Mouse (Mus musculus) gastrocnemius, postnatal 36 days (tissue): ENCODE data around the gene Arih1. TPM values are rescaled to one million over a fixed set of nuclear protein-coding genes. Genes with fewer than 3 reads are reported as not detected.

Source experiments
- DNase-seq, 2 experiments: peaks; one replicate each; pipeline ENCODE4 v3.0.0; 2022
- intact Hi-C: fragments of 180-260 bp; cut with DNase I; formaldehyde crosslinking; loops from one replicate; pipeline ENCODE4 v1.15.1; 2025
- long read RNA-seq, 2 experiments: library from polyadenylated mRNA; stranded (forward); transcript quantifications; one replicate each; pipeline ENCODE4 v2.0.0; 2021
- total RNA-seq, 2 experiments: library from RNA; stranded (reverse); gene quantifications; 2 replicates each; pipeline ENCODE4 v1.2.3; 2021

Gene Arih1
- total RNA-seq, result 10 to 100 TPM; 87.9 to 90.4 TPM
- long read RNA-seq, experiment 1, full-length matches to known transcripts, result 11 of 120 reads
- long read RNA-seq, experiment 1, partial matches to known transcripts, result 2 of 120 reads
- long read RNA-seq, experiment 1, other reads (novel, unspliced or antisense), result 107 of 120 reads
- long read RNA-seq, experiment 2, full-length matches to known transcripts, result 9 of 103 reads
- long read RNA-seq, experiment 2, partial matches to known transcripts, result 1 of 103 reads
- long read RNA-seq, experiment 2, other reads (novel, unspliced or antisense), result 93 of 103 reads

- intact Hi-C loops, result loop anchor here (5.0 kb wide), 2 partner anchors 81 to 194 kb away; partner anchors contain the start of gene Adpgk
- peak; percentile 98 to 99 for DNase-seq
Measured at GRCm38 (mm10) chr9:59486549-59487065, at the start of gene Arih1. Gene Arih1, minus strand, starts transcription at chr9:59486618.

DNA sequence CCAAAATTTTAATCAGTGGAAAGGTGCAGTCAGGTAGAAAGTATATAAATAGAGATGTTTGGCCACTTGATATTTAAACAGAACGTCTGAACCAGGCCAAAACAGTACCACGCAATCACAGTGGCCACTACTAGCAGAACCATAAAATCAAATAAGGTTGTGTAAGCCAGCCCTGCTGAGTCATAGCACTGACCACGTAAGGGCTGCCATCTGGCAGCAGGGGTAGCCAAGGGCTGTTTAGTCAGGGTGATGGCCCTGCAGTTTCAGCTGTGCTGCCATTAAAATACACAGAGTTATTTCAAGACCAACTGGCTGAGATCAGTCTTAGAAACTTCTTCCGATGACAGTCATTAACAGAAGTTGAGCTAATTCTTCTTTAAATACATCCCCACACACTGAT, 47.5 kb upstream of the Arih1 start:
- intact Hi-C loops, result no loop called here
- DNase-seq, result peak; percentile 47 to 63

GRCm38 (mm10) chr9:59533422-59533821, 47.0 kb upstream of the Arih1 start:
- no peak for DNase-seq
- intact Hi-C loops, result no loop called here

GRCm38 (mm10) chr9:59531645-59532044, 45.2 kb upstream of the Arih1 start:
- intact Hi-C loops, result no loop called here
- no peak for DNase-seq

DNA sequence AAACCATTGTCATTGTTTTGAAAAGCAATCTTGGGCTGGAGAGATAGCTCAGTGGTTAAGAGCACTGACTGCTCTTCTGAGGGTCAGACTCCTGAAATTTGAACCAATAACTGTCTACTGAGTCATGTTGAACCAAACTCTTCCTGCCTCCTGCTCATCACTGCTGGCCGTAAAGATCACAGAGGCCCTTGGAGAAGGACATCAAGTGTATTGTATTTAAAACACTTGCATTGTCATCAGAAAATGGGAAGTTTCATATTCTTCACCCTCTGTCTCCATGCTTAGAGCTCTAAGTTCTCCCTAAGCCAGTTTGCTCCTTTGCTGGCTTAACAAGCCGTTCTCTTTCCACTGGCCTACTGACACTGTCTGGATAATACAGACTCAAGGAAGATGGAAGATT, 41.9 kb upstream of the Arih1 start:
- intact Hi-C loops, result no loop called here
- DNase-seq, result no peak

DNA sequence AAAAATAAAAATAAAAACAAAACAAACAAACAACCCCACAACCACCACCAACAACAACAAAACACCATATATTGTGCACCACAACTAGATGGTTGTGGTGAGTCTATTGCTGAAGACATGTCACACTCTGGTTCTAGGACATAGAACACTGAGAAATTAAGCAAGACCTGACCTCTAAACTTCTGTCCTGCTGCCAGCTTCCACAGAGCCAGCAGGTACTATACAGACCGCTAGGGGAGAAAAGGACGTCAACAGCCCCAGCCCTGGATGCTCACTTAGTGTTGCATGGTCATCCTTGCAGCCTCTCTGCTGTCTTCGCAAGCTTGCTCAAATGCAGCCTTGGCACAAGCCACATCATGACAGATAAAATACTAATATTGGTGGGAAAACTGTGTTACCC, 41.2 kb upstream of the Arih1 start:
- DNase-seq, result no peak
- intact Hi-C loops, result no loop called here

GRCm38 (mm10) chr9:59526727-59527126, 40.3 kb upstream of the Arih1 start:
- DNase-seq, result no peak
- intact Hi-C loops, result no loop called here

DNA sequence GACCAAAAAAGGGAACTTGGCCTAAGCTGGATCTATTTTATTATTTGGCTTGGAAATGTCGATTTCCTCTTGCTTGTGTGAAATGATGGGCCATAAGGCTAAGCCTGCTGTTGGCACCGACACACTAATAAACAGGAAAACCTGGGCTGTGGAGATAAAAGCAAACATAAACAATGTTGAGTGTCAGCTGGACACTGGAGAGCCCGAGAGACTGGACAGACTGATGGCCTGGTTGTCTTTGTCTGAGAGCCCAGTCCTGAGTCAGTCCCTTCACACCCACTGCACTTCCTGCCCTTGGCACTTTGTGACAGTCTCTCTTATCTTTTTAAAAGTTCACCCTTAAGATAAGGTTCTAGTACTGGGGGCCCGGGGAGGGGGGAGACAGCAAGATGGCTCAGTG, 36.5 kb upstream of the Arih1 start:
- intact Hi-C loops, result no loop called here
- no peak for DNase-seq

DNA sequence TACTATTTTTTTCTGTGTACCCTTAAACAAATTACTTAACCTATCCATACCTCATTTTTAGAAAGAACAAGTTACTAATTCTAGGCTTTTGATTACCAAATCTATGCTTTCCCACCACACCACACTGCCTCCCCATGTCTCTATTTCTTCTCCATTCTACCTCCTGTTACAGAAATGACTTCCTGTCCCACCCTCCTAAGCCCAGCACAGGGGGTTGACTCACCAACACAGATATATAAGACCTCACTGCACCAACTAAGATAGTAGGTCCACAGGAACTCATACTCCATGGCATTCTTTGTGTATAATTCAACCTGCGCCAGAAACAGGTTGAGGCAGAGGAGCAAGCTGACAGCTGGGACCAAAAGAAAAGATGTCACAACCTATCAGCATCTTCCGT, 33.0 kb upstream of the Arih1 start:
- intact Hi-C loops, result no loop called here
- no peak for DNase-seq

DNA sequence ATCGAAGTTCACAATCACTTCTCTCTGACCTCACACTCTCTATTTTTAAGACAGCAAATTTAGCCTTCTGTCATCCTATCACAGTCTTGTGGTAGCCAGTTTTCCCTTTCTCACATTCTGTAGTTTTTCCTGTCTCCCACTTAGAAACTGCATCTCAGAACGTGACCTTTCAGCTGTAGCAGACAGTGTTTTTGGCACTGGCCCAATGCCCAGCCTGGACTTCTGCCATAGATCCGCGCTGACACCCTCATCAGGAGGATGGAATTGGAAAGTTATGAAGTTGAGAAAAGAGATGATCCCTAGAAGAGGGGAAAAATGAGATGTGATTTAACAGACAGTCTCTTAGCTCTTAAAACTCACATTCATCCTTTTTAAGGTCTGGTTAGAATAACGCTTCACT, 32.6 kb upstream of the Arih1 start:
- DNase-seq, result no peak
- intact Hi-C loops, result no loop called here

DNA sequence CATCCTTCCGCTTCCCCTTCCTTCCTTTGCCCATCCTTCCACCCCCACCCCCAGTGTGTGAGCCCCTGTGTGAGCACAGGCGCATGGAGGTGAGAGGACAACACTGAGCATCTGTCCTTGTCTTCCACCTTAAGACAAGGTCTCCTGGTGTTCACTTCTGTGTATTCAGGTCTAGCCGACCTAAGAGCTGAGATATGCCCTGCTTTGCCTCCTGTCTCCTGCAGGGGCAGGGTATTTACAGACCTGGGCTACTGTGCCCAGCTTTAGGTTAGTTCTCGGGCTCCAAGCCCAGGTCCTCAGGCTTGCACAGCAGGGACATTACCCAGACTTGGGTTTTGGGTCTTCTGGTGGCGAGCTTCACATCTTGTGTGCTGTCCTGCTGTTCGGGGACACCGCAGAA, 30.7 kb upstream of the Arih1 start:
- intact Hi-C loops, result no loop called here
- DNase-seq, result no peak

DNA sequence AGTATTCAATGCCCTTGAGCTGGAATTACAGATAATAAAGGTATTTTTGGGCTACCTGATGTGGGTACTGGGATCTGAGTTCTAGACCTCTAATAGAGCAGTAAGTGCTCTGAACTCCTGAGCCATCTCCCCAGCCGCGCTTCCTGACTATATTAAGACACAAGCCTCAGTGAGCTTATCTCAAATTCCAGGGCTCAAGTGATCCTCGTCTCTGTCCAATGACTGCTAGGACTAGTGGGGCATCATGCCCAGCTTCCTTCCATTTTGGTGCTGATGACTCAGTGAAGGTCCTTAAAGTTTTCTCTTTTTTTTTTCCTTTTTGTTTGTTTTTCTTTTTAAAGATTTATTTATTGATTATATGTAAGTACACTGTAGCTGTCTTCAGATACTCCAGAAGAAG, 28.7 kb upstream of the Arih1 start:
- DNase-seq, result no peak
- intact Hi-C loops, result no loop called here

- intact Hi-C loops, result no loop called here
- DNase-seq, result no peak
Measured at GRCm38 (mm10) chr9:59512381-59512780, 26.0 kb upstream of the Arih1 start.

DNA sequence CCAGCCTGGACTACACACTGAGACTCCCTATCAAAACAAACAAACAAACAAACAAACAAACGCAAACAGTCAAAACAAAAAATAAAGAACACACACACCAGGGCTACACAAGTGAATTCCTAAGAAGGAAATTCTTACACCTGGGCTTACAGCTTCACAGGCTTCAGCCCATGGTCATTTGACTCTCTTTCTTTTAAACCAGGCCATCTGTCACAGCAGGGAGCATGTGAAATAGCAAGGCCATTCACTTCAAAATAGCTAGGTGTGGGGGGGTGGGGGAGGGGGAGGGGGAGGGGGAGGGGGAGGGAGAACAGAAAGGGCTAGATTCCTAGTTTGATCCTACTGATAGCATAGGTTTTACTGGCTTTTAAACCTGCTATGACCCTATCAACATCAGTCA, 21.7 kb upstream of the Arih1 start:
- no peak for DNase-seq
- intact Hi-C loops, result no loop called here

DNA sequence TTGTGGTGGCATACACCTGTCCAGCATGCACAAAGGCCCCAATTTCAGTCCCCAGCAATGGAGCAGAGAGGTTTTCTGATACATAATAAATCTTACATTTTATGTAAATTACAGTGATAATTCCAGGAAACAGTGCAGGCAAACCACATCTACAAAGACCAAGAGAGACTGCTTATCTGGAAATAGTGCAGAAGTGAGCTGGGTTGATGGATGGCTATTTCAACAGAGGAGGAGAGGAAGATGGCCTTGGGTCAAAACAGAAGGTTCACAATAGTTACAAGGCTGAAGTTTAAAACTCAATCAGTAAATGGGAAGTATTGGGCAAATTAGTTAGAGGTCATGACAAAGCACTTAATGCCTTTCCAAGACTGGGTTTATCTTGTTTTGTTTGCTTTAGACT, 913 bp upstream of the Arih1 start:
- intact Hi-C loops, result loop anchor here (5.0 kb wide), 2 partner anchors 80 to 195 kb away; partner anchors contain the start of gene Adpgk
- no peak for DNase-seq

GRCm38 (mm10) chr9:59486076-59486518, 321 bp downstream of the Arih1 start:
- no peak for DNase-seq

GRCm38 (mm10) chr9:59485511-59486075, 825 bp downstream of the Arih1 start:
- peak; percentile 57 to 70 for DNase-seq
- intact Hi-C loops, result loop anchor here (5.0 kb wide), 2 partner anchors 82 to 193 kb away; partner anchors contain the start of gene Adpgk

More at GRCm38 (mm10) chr9:59486076-59486518, 321 bp downstream of the Arih1 start:
- intact Hi-C loops, result loop anchor here (5.0 kb wide), 2 partner anchors 81 to 194 kb away; partner anchors contain the start of gene Adpgk

DNA sequence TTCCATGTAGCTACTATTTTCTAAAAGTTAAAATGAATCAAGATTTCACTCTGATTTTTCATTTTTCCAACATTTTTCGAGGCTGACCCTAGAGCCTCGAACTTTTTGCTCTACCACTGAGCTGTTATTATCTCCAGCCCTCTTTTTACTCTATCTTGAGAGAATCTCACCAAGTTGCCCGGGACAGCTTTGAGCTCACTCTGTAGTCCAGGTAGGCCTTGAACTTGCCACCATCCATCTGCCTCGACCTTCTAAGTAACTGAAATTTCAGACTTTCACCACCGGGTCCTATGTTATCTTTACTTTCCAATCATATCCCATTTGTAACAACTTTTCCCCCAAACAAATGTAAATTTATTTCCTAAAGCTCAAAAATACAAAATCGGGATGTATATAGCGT, 1.7 kb downstream of the Arih1 start:
- intact Hi-C loops, result loop anchor here (5.0 kb wide), 2 partner anchors 83 to 192 kb away; partner anchors contain the start of gene Adpgk
- DNase-seq, result no peak

GRCm38 (mm10) chr9:59482419-59482818, 4.0 kb downstream of the Arih1 start:
- peak in 1 of 2 experiments; percentile 16 for DNase-seq
- intact Hi-C loops, result no loop called here

DNA sequence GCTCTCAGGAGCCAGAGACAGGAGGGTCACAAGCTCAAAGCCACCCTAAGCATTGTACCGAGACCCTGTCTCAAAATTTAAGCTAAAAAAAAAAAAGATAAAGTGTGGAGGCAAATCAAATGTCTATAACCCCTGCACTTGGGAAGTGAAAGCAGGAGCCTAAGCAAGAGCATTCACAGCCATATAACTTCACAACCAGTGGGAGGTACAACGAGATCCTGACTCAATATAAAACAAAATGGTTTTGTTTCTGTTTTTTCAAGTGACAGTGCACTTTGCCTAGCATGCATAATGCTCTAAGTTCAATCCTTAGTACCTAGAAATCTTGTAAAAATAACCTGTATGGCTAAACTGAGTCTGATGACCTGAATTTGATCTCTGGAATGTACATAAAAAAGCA, 9.8 kb downstream of the Arih1 start:
- intact Hi-C loops, result no loop called here
- no peak for DNase-seq

DNA sequence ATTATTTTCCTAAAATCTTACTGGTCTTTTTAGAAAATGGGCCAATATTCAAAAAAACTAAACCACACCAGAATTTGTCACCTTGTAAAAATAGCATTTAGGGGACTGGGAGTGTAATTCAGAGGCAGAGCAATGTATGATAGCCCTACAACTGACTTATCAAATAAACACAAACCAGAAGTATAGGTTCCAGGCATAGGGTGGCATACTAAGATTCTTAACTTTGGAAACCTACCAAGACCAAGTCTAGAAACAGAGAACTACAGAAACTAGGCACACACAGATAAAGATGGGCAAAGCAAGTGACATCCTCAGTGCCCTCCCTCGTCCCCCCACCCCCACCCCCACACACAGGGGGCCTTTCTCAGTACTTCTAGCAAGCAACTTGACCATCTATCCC, 11.6 kb downstream of the Arih1 start:
- no peak for DNase-seq
- intact Hi-C loops, result no loop called here

GRCm38 (mm10) chr9:59473171-59473570, 13.2 kb downstream of the Arih1 start:
- no peak for DNase-seq
- intact Hi-C loops, result no loop called here
